Mouse (Mus musculus): ENCODE data around the gene Tnfsf18. TPM values are rescaled to one million over a fixed set of nuclear protein-coding genes. Genes with fewer than 3 reads are reported as not detected.
A peak's percentile ranks its signal among the peaks of the same experiment; 100 is the strongest.

The Tnfsf18 gene
- polyA plus RNA-seq, 1 experiment from 2014 or later = 0.11 TPM

GRCm38 (mm10) chr1:161500811-161501146 is 6.3 kb downstream of the Tnfsf18 start:
- no peak overlapping the region for H3K4me3 ChIP-seq (ENCODE audit: low read depth, low read length)
- no peak overlapping the region for H3K9ac ChIP-seq (replicated peaks; ENCODE audit: low read depth)
- no peak for TF ChIP-seq EP300 (IDR thresholded peaks at IDR 0.05)
- TF ChIP-seq CTCF (IDR thresholded peaks at IDR 0.05) = no peak
- H3K9me3 ChIP-seq (ENCODE audit: low read length) = no peaks in the 10 kb centered on the region
- DNase-seq (ENCODE audit: low spot score) (no peak), ATAC-seq (no peak)
- no peaks in the 10 kb centered on the region for H3K27me3 ChIP-seq (replicated peaks; ENCODE audit: insufficient read depth, low read length)
- no peak overlapping the region for H3K4me2 ChIP-seq (replicated peaks; ENCODE audit: low read depth, low read length)
- WGBS = 83% methylated on average over 4 of the region's 4 CpGs
- H3K4me1 ChIP-seq (ENCODE audit: insufficient read depth, low read depth, low read length) = no peaks in the 10 kb centered on the region
- H3K36me3 ChIP-seq (ENCODE audit: insufficient read depth, low read length) = no peaks in the 10 kb centered on the region
- H3K27ac ChIP-seq (ENCODE audit: low read length) = no peak overlapping the region

DNA sequence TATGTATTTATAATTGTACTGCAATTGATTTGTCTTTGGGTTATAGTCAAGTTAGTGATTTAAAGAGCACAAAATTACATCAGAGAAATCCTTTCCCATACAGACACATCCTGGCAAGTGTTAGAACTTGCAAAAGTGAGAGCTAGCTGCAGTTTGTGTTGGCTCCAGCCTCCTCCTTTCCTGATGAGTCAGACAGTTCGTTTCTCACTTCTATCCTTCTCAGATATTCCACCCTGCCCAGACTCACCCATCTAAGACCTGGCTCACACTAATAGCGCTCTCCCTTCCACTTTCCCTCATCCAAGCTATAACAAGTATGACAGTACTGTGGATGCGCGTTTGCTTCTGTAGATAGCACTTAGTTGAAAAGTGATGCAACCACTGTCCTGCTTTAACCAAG is 11.9 kb downstream of the Tnfsf18 start:
- H3K4me2 ChIP-seq (replicated peaks; ENCODE audit: low read depth, low read length) = no peak overlapping the region
- no peaks in the 10 kb centered on the region for H3K4me1 ChIP-seq (ENCODE audit: insufficient read depth, low read depth, low read length)
- ATAC-seq (no peak), DNase-seq (ENCODE audit: low spot score) (no peak)
- H3K9me3 ChIP-seq (ENCODE audit: low read length) = no peaks in the 10 kb centered on the region
- TF ChIP-seq EP300 (IDR thresholded peaks at IDR 0.05) (no peak), CTCF (IDR thresholded peaks at IDR 0.05) (no peak)
- H3K36me3 ChIP-seq (ENCODE audit: insufficient read depth, low read length) = no peaks in the 10 kb centered on the region
- H3K4me3 ChIP-seq (ENCODE audit: low read depth, low read length) = no peak overlapping the region
- 81% methylated on average over 4 of the region's 4 CpGs for WGBS
- no peaks in the 10 kb centered on the region for H3K27me3 ChIP-seq (replicated peaks; ENCODE audit: insufficient read depth, low read length)
- H3K27ac ChIP-seq (ENCODE audit: low read length) = no peak overlapping the region
- no peak overlapping the region for H3K9ac ChIP-seq (replicated peaks; ENCODE audit: low read depth)

- Histone ChIP-seq H3K4me1 (ENCODE audit: insufficient read depth, low read depth, low read length) (no peaks in the 10 kb centered on the region), H3K4me3 (ENCODE audit: low read depth, low read length) (no peak overlapping the region), H3K36me3 (ENCODE audit: insufficient read depth, low read length) (no peaks in the 10 kb centered on the region), H3K4me2 (replicated peaks; ENCODE audit: low read depth, low read length) (no peak overlapping the region), H3K9ac (replicated peaks; ENCODE audit: low read depth) (no peak overlapping the region), H3K27ac (ENCODE audit: low read length) (no peak overlapping the region), H3K27me3 (replicated peaks; ENCODE audit: insufficient read depth, low read length) (no peaks in the 10 kb centered on the region), H3K9me3 (ENCODE audit: low read length) (no peaks in the 10 kb centered on the region)
- peak; percentile 70 for DNase-seq (ENCODE audit: low spot score)
- ATAC-seq = peak; percentile 77
- 32% methylated on average over 3 of the region's 3 CpGs for WGBS
- TF ChIP-seq EP300 (IDR thresholded peaks at IDR 0.05) (peak; percentile 81), CTCF (IDR thresholded peaks at IDR 0.05) (no peak)
These were observed 13.2 kb downstream of the Tnfsf18 start for GRCm38 (mm10) chr1:161507623-161508047.

DNA sequence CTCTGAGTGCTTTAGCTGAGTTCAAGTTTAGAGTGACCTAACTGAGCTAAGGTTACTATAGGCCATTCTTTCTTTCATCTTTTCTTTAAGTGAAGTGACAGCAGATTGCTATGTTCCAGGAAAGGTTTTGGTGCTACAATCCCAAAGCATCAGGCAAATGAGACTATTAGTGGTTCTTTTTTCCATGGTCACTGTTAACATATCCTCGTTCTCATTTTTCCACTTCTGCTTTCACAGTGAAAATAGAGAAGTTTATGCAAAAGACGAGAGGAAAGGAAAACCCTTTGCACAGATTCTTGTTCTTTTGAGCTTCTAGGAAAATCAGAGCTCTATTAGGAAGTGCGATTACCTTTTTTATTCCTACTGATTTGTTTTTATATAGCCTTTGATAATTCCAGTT is 22.9 kb downstream of the Tnfsf18 start:
- DNase-seq (ENCODE audit: low spot score) = no peak
- TF ChIP-seq EP300 (IDR thresholded peaks at IDR 0.05) (no peak), CTCF (IDR thresholded peaks at IDR 0.05) (no peak)
- H3K27ac ChIP-seq (ENCODE audit: low read length) = no peak overlapping the region
- no peak overlapping the region for H3K4me3 ChIP-seq (ENCODE audit: low read depth, low read length)
- no peak overlapping the region for H3K4me2 ChIP-seq (replicated peaks; ENCODE audit: low read depth, low read length)
- WGBS = 81% methylated on average over 3 of the region's 3 CpGs
- H3K4me1 ChIP-seq (ENCODE audit: insufficient read depth, low read depth, low read length) = no peaks in the 10 kb centered on the region
- H3K36me3 ChIP-seq (ENCODE audit: insufficient read depth, low read length) = no peaks in the 10 kb centered on the region
- ATAC-seq = no peak
- no peaks in the 10 kb centered on the region for H3K27me3 ChIP-seq (replicated peaks; ENCODE audit: insufficient read depth, low read length)
- H3K9ac ChIP-seq (replicated peaks; ENCODE audit: low read depth) = no peak overlapping the region
- no peaks in the 10 kb centered on the region for H3K9me3 ChIP-seq (ENCODE audit: low read length)

DNA sequence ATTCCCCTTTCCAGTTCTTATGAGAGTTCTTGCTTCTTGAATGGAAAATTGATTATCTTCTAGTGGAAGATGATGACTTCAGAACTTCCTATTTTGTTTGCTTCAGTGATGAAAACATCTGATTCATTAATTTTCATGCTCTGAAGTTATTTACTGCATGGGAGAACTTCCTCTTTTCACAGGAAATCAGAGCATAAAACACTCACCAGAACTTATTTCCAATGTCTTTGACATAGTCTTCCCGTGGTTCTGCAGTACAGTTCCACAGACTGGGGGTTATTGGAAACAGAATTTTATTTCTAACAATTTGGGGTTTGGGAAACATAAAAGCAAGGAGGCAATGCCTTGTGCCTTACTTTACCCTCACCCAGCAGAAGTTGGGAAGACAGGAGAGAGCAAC is 25.8 kb downstream of the Tnfsf18 start:
- DNase-seq (ENCODE audit: low spot score) (no peak), ATAC-seq (no peak)
- no peak overlapping the region for H3K27ac ChIP-seq (ENCODE audit: low read length)
- no peak for TF ChIP-seq CTCF (IDR thresholded peaks at IDR 0.05)
- no peak for TF ChIP-seq EP300 (IDR thresholded peaks at IDR 0.05)
- H3K4me2 ChIP-seq (replicated peaks; ENCODE audit: low read depth, low read length) = no peak overlapping the region
- no peak overlapping the region for H3K4me3 ChIP-seq (ENCODE audit: low read depth, low read length)
- H3K9ac ChIP-seq (replicated peaks; ENCODE audit: low read depth) = no peak overlapping the region
- H3K9me3 ChIP-seq (ENCODE audit: low read length) = no peaks in the 10 kb centered on the region
- no peaks in the 10 kb centered on the region for H3K36me3 ChIP-seq (ENCODE audit: insufficient read depth, low read length)
- 56% methylated on average over 1 of the region's 1 CpGs for WGBS
- H3K4me1 ChIP-seq (ENCODE audit: insufficient read depth, low read depth, low read length) = no peaks in the 10 kb centered on the region
- H3K27me3 ChIP-seq (replicated peaks; ENCODE audit: insufficient read depth, low read length) = no peaks in the 10 kb centered on the region

GRCm38 (mm10) chr1:161528173-161528572 is 33.7 kb downstream of the Tnfsf18 start:
- no peak overlapping the region for H3K4me3 ChIP-seq (ENCODE audit: low read depth, low read length)
- no peak for ATAC-seq
- no peaks in the 10 kb centered on the region for H3K9me3 ChIP-seq (ENCODE audit: low read length)
- TF ChIP-seq EP300 (IDR thresholded peaks at IDR 0.05) (no peak), CTCF (IDR thresholded peaks at IDR 0.05) (no peak)
- no peak for DNase-seq (ENCODE audit: low spot score)
- H3K27ac ChIP-seq (ENCODE audit: low read length) = no peak overlapping the region
- 67% methylated on average over 1 of the region's 1 CpGs for WGBS
- H3K4me1 ChIP-seq (ENCODE audit: insufficient read depth, low read depth, low read length) = no peaks in the 10 kb centered on the region
- no peaks in the 10 kb centered on the region for H3K27me3 ChIP-seq (replicated peaks; ENCODE audit: insufficient read depth, low read length)
- H3K9ac ChIP-seq (replicated peaks; ENCODE audit: low read depth) = no peak overlapping the region
- no peak overlapping the region for H3K4me2 ChIP-seq (replicated peaks; ENCODE audit: low read depth, low read length)
- H3K36me3 ChIP-seq (ENCODE audit: insufficient read depth, low read length) = no peaks in the 10 kb centered on the region

GRCm38 (mm10) chr1:161550596-161551095 is 56.2 kb downstream of the Tnfsf18 start:
- Histone ChIP-seq H3K4me3 (ENCODE audit: low read depth, low read length) (no peak overlapping the region), H3K27ac (ENCODE audit: low read length) (no peak overlapping the region), H3K36me3 (ENCODE audit: insufficient read depth, low read length) (no peaks in the 10 kb centered on the region), H3K9ac (replicated peaks; ENCODE audit: low read depth) (no peak overlapping the region), H3K4me2 (replicated peaks; ENCODE audit: low read depth, low read length) (no peak overlapping the region), H3K9me3 (ENCODE audit: low read length) (no peaks in the 10 kb centered on the region), H3K27me3 (replicated peaks; ENCODE audit: insufficient read depth, low read length) (no peaks in the 10 kb centered on the region), H3K4me1 (ENCODE audit: insufficient read depth, low read depth, low read length) (no peaks in the 10 kb centered on the region)
- WGBS = 72% methylated on average over 5 of the region's 5 CpGs
- ATAC-seq (peak; percentile 23; the same call in 1 of the 2 replicates), DNase-seq (ENCODE audit: low spot score) (peak; percentile 52)
- TF ChIP-seq EP300 (IDR thresholded peaks at IDR 0.05) (no peak), CTCF (IDR thresholded peaks at IDR 0.05) (no peak)
